Mouse (Mus musculus) liver, adult 2 months (tissue): Measurements from ENCODE around the gene Avl9.

Source experiments
- CTCF ChIP-seq: fragments of 200-500 bp; IDR thresholded peaks from 2 replicates; pipeline ENCODE4 v1.5.1; 2011; ENCODE audit warnings: low read depth, low read length, control low read depth
- POLR2A ChIP-seq: fragments of 200-500 bp; IDR thresholded peaks from 2 replicates; pipeline ENCODE4 v1.6.1; 2011; ENCODE audit warnings: low read length, control low read depth; ENCODE audit not compliant: insufficient read depth; ENCODE audit errors: extremely low read depth

- TF ChIP-seq POLR2A (peak; percentile 28; the same call in 1 of the 2 replicates), CTCF (no peak)
Observed at GRCm38 (mm10) chr6:56703931-56704900, 10.5 kb upstream of the Avl9 start, which contains the start of gene Lsm5.
